Mouse (Mus musculus): ENCODE results near the gene Tmem231.

DNA sequence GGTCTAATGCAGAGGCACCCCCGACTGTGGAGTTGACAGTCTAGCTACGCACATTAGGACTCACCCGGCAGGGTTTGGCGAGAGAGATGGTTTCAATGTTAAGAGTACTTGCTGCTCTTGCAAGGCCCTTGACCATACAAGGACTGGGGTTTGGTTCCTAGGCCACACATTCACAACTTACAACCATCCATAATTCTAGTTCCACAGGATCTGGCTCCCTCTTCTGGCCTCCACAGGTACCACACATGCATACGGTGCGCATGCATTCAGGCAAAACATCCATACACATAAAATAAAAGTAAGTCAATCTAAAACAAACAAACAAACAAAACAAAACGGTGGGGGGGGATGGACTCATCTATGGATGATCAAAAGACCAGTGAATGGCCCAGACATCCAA lies 38.7 kb downstream of the Tmem231 start:
- TF ChIP-seq POLR2A (IDR thresholded peaks at IDR 0.05; ENCODE audit: insufficient read length, low read depth): no peak
- no peak for TF ChIP-seq MAX (IDR thresholded peaks at IDR 0.05; ENCODE audit: low read depth)
- TF ChIP-seq MYOG (IDR thresholded peaks at IDR 0.05; ENCODE audit: control insufficient read depth in 1 of 3, insufficient read depth in 1 of 3, insufficient read length in 2 of 3, low read depth in 2 of 3): no peak
- no peak for TF ChIP-seq MYOD1 (IDR thresholded peaks at IDR 0.05; ENCODE audit: control insufficient read depth in 1 of 3, insufficient read length in 2 of 3, low read depth in 2 of 3)
- TF ChIP-seq USF1 (IDR thresholded peaks at IDR 0.05; ENCODE audit: low read depth): no peak
- TF ChIP-seq TCF12 (IDR thresholded peaks at IDR 0.05; ENCODE audit: insufficient read depth, poor library complexity, severe bottlenecking): no peak
- TF ChIP-seq POLR2AphosphoS2 (IDR thresholded peaks at IDR 0.05; ENCODE audit: insufficient read length, low read depth): no peak
- no peak for TF ChIP-seq E2F4 (IDR thresholded peaks at IDR 0.05; ENCODE audit: insufficient read depth)
- TF ChIP-seq SRF (IDR thresholded peaks at IDR 0.05; ENCODE audit: control insufficient read depth, insufficient read length, low read depth): no peak
- TF ChIP-seq REST (IDR thresholded peaks at IDR 0.05; ENCODE audit: insufficient read depth, insufficient read length): no peak
- TF ChIP-seq TCF3 (IDR thresholded peaks at IDR 0.05; ENCODE audit: insufficient read length, low read depth): no peak

Measured in myocyte (in vitro differentiated cells).